Mouse (Mus musculus): ENCODE measurements at regions not wholly inside any gene's neighbourhood (a gene's known extent, or its start where the extent isn't known, plus 50 kb on each side); places are given as distances from the start of the nearest gene placed in this dataset.

DNA sequence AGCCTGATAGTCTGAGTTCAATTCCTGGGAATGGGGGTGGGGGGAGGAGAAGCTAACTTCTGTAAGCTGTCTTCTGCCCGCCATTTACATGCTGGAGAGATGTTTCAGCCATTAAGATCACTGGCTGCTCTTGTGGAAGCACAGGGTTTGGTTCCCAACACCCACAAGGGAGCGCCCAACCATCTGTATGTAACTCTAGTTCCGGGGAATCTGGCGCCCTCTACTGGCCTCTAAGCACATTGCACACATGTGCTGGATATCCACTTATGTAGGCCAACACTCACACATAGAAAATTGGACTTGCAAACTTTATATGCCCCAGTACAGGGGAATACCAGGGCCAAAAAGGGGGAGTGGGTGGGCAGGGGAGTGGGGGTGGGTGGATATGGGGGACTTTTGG, 126.9 kb downstream of the Postn start:
- TF ChIP-seq EP300 (IDR thresholded peaks at IDR 0.05; ENCODE audit: low read depth), result no peak
- TF ChIP-seq CTCF (IDR thresholded peaks at IDR 0.05; ENCODE audit: low read depth), result peak; percentile 54
